Mouse (Mus musculus): ENCODE measurements around the gene Cd99l2. TPM values are rescaled to one million over a fixed set of nuclear protein-coding genes. Genes with fewer than 3 reads are reported as not detected.

Cd99l2 gene
- polyA plus RNA-seq, 1 experiment from 2014 or later = 33.4 TPM

- DNase-seq (ENCODE audit: low spot score) = no peak
- WGBS = 71% methylated on average over 3 of the region's 3 CpGs
Observed at GRCm38 (mm10) chrX:71475992-71476391, 16.7 kb downstream of the Cd99l2 start.

GRCm38 (mm10) chrX:71475497-71475896 lies 17.2 kb downstream of the Cd99l2 start:
- no peak overlapping the region for H3K4me3 ChIP-seq (ENCODE audit: low read depth, low read length)
- no peak overlapping the region for H3K4me2 ChIP-seq (ENCODE audit: low read depth)
- no peak overlapping the region for H3K9ac ChIP-seq (ENCODE audit: low read length)
- no peaks in the 10 kb centered on the region for H3K36me3 ChIP-seq (ENCODE audit: control insufficient read depth, insufficient read depth, low read length)
- no peaks in the 10 kb centered on the region for H3K4me1 ChIP-seq (ENCODE audit: control insufficient read depth, insufficient read depth, low read length)
- WGBS = 57% methylated on average over 3 of the region's 3 CpGs
- DNase-seq (ENCODE audit: low spot score) (no peak), ATAC-seq (ENCODE audit: insufficient read depth, low FRiP score, low TSS enrichment) (no peak)
- no peak overlapping the region for H3K27ac ChIP-seq (ENCODE audit: low read depth, low read length)
- H3K9me3 ChIP-seq (ENCODE audit: control insufficient read depth, low read length) = no peaks in the 10 kb centered on the region
- no peaks in the 10 kb centered on the region for H3K27me3 ChIP-seq (ENCODE audit: control insufficient read depth, insufficient read depth, low read length)

More at GRCm38 (mm10) chrX:71475992-71476391, 16.7 kb downstream of the Cd99l2 start:
- no peak for ATAC-seq (ENCODE audit: insufficient read depth, low FRiP score, low TSS enrichment)
- Histone ChIP-seq H3K36me3 (ENCODE audit: control insufficient read depth, insufficient read depth, low read length) (no peaks in the 10 kb centered on the region), H3K4me3 (ENCODE audit: low read depth, low read length) (no peak overlapping the region), H3K9ac (ENCODE audit: low read length) (no peak overlapping the region), H3K27me3 (ENCODE audit: control insufficient read depth, insufficient read depth, low read length) (no peaks in the 10 kb centered on the region), H3K9me3 (ENCODE audit: control insufficient read depth, low read length) (no peaks in the 10 kb centered on the region), H3K4me1 (ENCODE audit: control insufficient read depth, insufficient read depth, low read length) (no peaks in the 10 kb centered on the region), H3K27ac (ENCODE audit: low read depth, low read length) (no peak overlapping the region), H3K4me2 (ENCODE audit: low read depth) (no peak overlapping the region)

GRCm38 (mm10) chrX:71475084-71475483 lies 17.6 kb downstream of the Cd99l2 start:
- ATAC-seq (ENCODE audit: insufficient read depth, low FRiP score, low TSS enrichment) = no peak
- no peak for DNase-seq (ENCODE audit: low spot score)
- H3K36me3 ChIP-seq (ENCODE audit: control insufficient read depth, insufficient read depth, low read length) = no peaks in the 10 kb centered on the region
- H3K9ac ChIP-seq (ENCODE audit: low read length) = no peak overlapping the region
- no peaks in the 10 kb centered on the region for H3K4me1 ChIP-seq (ENCODE audit: control insufficient read depth, insufficient read depth, low read length)
- 67% methylated on average over 3 of the region's 3 CpGs for WGBS
- no peak overlapping the region for H3K4me3 ChIP-seq (ENCODE audit: low read depth, low read length)
- H3K4me2 ChIP-seq (ENCODE audit: low read depth) = no peak overlapping the region
- H3K9me3 ChIP-seq (ENCODE audit: control insufficient read depth, low read length) = no peaks in the 10 kb centered on the region
- H3K27me3 ChIP-seq (ENCODE audit: control insufficient read depth, insufficient read depth, low read length) = no peaks in the 10 kb centered on the region
- no peak overlapping the region for H3K27ac ChIP-seq (ENCODE audit: low read depth, low read length)

GRCm38 (mm10) chrX:71474296-71474956 lies 18.2 kb downstream of the Cd99l2 start:
- Histone ChIP-seq H3K4me1 (ENCODE audit: control insufficient read depth, insufficient read depth, low read length) (no peaks in the 10 kb centered on the region), H3K9ac (ENCODE audit: low read length) (no peak overlapping the region), H3K27ac (ENCODE audit: low read depth, low read length) (no peak overlapping the region), H3K4me2 (ENCODE audit: low read depth) (no peak overlapping the region), H3K9me3 (ENCODE audit: control insufficient read depth, low read length) (no peaks in the 10 kb centered on the region), H3K4me3 (ENCODE audit: low read depth, low read length) (no peak overlapping the region), H3K36me3 (ENCODE audit: control insufficient read depth, insufficient read depth, low read length) (no peaks in the 10 kb centered on the region), H3K27me3 (ENCODE audit: control insufficient read depth, insufficient read depth, low read length) (no peaks in the 10 kb centered on the region)
- WGBS = 84% methylated on average over 3 of the region's 3 CpGs
- ATAC-seq (ENCODE audit: insufficient read depth, low FRiP score, low TSS enrichment) (no peak), DNase-seq (ENCODE audit: low spot score) (no peak)

GRCm38 (mm10) chrX:71468639-71469295 lies 23.9 kb downstream of the Cd99l2 start:
- no peak overlapping the region for H3K9ac ChIP-seq (ENCODE audit: low read length)
- H3K4me1 ChIP-seq (ENCODE audit: control insufficient read depth, insufficient read depth, low read length) = no peaks in the 10 kb centered on the region
- no peaks in the 10 kb centered on the region for H3K36me3 ChIP-seq (ENCODE audit: control insufficient read depth, insufficient read depth, low read length)
- no peaks in the 10 kb centered on the region for H3K9me3 ChIP-seq (ENCODE audit: control insufficient read depth, low read length)
- no peak overlapping the region for H3K27ac ChIP-seq (ENCODE audit: low read depth, low read length)
- H3K27me3 ChIP-seq (ENCODE audit: control insufficient read depth, insufficient read depth, low read length) = no peaks in the 10 kb centered on the region
- ATAC-seq (ENCODE audit: insufficient read depth, low FRiP score, low TSS enrichment) (no peak), DNase-seq (ENCODE audit: low spot score) (no peak)
- no peak overlapping the region for H3K4me2 ChIP-seq (ENCODE audit: low read depth)
- 90% methylated on average over 5 of the region's 5 CpGs for WGBS
- H3K4me3 ChIP-seq (ENCODE audit: low read depth, low read length) = no peak overlapping the region

- Histone ChIP-seq H3K9ac (ENCODE audit: low read length) (no peak overlapping the region), H3K4me2 (ENCODE audit: low read depth) (no peak overlapping the region), H3K4me1 (ENCODE audit: control insufficient read depth, insufficient read depth, low read length) (no peaks in the 10 kb centered on the region), H3K9me3 (ENCODE audit: control insufficient read depth, low read length) (no peaks in the 10 kb centered on the region), H3K27ac (ENCODE audit: low read depth, low read length) (no peak overlapping the region), H3K36me3 (ENCODE audit: control insufficient read depth, insufficient read depth, low read length) (no peaks in the 10 kb centered on the region), H3K27me3 (ENCODE audit: control insufficient read depth, insufficient read depth, low read length) (no peaks in the 10 kb centered on the region), H3K4me3 (ENCODE audit: low read depth, low read length) (no peak overlapping the region)
- ATAC-seq (ENCODE audit: insufficient read depth, low FRiP score, low TSS enrichment) (no peak), DNase-seq (ENCODE audit: low spot score) (no peak)
- 90% methylated on average over 3 of the region's 3 CpGs for WGBS
Observed at GRCm38 (mm10) chrX:71467491-71467890, 25.2 kb downstream of the Cd99l2 start.

GRCm38 (mm10) chrX:71465417-71465816 lies 27.2 kb downstream of the Cd99l2 start:
- Histone ChIP-seq H3K4me1 (ENCODE audit: control insufficient read depth, insufficient read depth, low read length) (no peaks in the 10 kb centered on the region), H3K36me3 (ENCODE audit: control insufficient read depth, insufficient read depth, low read length) (no peaks in the 10 kb centered on the region), H3K4me3 (ENCODE audit: low read depth, low read length) (no peak overlapping the region), H3K27me3 (ENCODE audit: control insufficient read depth, insufficient read depth, low read length) (no peaks in the 10 kb centered on the region), H3K4me2 (ENCODE audit: low read depth) (no peak overlapping the region), H3K9me3 (ENCODE audit: control insufficient read depth, low read length) (no peaks in the 10 kb centered on the region), H3K9ac (ENCODE audit: low read length) (no peak overlapping the region), H3K27ac (ENCODE audit: low read depth, low read length) (no peak overlapping the region)
- 88% methylated on average over 1 of the region's 1 CpGs for WGBS
- DNase-seq (ENCODE audit: low spot score) (no peak), ATAC-seq (ENCODE audit: insufficient read depth, low FRiP score, low TSS enrichment) (no peak)

- 84% methylated on average over 7 of the region's 7 CpGs for WGBS
- Histone ChIP-seq H3K4me3 (ENCODE audit: low read depth, low read length) (no peak overlapping the region), H3K27me3 (ENCODE audit: control insufficient read depth, insufficient read depth, low read length) (no peaks in the 10 kb centered on the region), H3K4me2 (ENCODE audit: low read depth) (no peak overlapping the region), H3K9me3 (ENCODE audit: control insufficient read depth, low read length) (no peaks in the 10 kb centered on the region), H3K36me3 (ENCODE audit: control insufficient read depth, insufficient read depth, low read length) (no peaks in the 10 kb centered on the region), H3K27ac (ENCODE audit: low read depth, low read length) (no peak overlapping the region), H3K4me1 (ENCODE audit: control insufficient read depth, insufficient read depth, low read length) (no peaks in the 10 kb centered on the region), H3K9ac (ENCODE audit: low read length) (no peak overlapping the region)
- ATAC-seq (ENCODE audit: insufficient read depth, low FRiP score, low TSS enrichment) (no peak), DNase-seq (ENCODE audit: low spot score) (no peak)
Observed at GRCm38 (mm10) chrX:71464138-71464826, 28.4 kb downstream of the Cd99l2 start.

All from neural tube, embryonic 11.5 days (tissue).